Mouse (Mus musculus) CH12.LX (cell line): Measurements from ENCODE around the gene Exoc6. TPM values are rescaled to one million over a fixed set of nuclear protein-coding genes. Genes with fewer than 3 reads are reported as not detected.

ENCODE experiments used
- DNase-seq: peaks from one replicate; pipeline ENCODE4 v3.0.0-alpha.2; 2013; ENCODE audit errors: extremely low read depth
- H3K27ac ChIP-seq: 2 replicates; pipeline ENCODE4 v1.5.1; 2012; ENCODE audit warnings: low read depth, mild to moderate bottlenecking, control low read depth, moderate library complexity; ENCODE audit not compliant: insufficient read depth
- H3K27me3 ChIP-seq: replicated peaks from 2 replicates; pipeline ENCODE3; 2012; ENCODE audit warnings: inconsistent platforms
- H3K36me3 ChIP-seq, 2 experiments: replicated peaks in 1 of 2; 2 replicates each; pipeline versions ENCODE3 to v1.6.1; 2012; ENCODE audit warnings: inconsistent platforms in 1 of 2, low read length in 1 of 2, mild to moderate bottlenecking in 1 of 2, mixed read lengths in 1 of 2, moderate library complexity in 1 of 2; ENCODE audit not compliant: control insufficient read depth in 1 of 2, insufficient read depth in 1 of 2
- H3K4me1 ChIP-seq, 2 experiments: 2 replicates each; pipeline ENCODE4 v1.6.1; 2012; ENCODE audit warnings: inconsistent platforms in 1 of 2, moderate library complexity in 1 of 2; ENCODE audit not compliant: insufficient read depth in 2 of 2, control insufficient read depth in 1 of 2
- H3K4me2 ChIP-seq: 2 replicates; pipeline ENCODE4 v1.6.1; 2012; ENCODE audit warnings: low read depth, mild to moderate bottlenecking, control low read depth; ENCODE audit not compliant: poor library complexity, insufficient read depth, severe bottlenecking
- H3K4me3 ChIP-seq, 3 experiments: fragments of 150-350 bp in 1 of 3; sonication (generic) in 1 of 3; replicated peaks in 1 of 3; 2 replicates each; pipeline versions ENCODE3 to v1.5.1; 2011 to 2012; ENCODE audit warnings: low read depth in 2 of 3, low read length in 2 of 3, mild to moderate bottlenecking in 2 of 3, moderate library complexity in 2 of 3, control low read depth in 1 of 3, improper control_type of control experiment in 1 of 3, inconsistent platforms in 1 of 3, mixed read lengths in 1 of 3; ENCODE audit not compliant: poor library complexity in 1 of 3
- H3K79me2 ChIP-seq: replicated peaks from 2 replicates; pipeline ENCODE4 v1.6.1; 2012; ENCODE audit warnings: mild to moderate bottlenecking, moderate library complexity; ENCODE audit not compliant: control insufficient read depth, poor library complexity, insufficient read depth, severe bottlenecking; ENCODE audit errors: extremely low read depth
- H3K9ac ChIP-seq: 2 replicates; pipeline ENCODE4 v1.6.1; 2012; ENCODE audit warnings: low read depth, mild to moderate bottlenecking, control low read depth, moderate library complexity; ENCODE audit not compliant: insufficient read depth
- H3K9me3 ChIP-seq: replicated peaks from 2 replicates; pipeline ENCODE3; 2012; ENCODE audit warnings: low read length, inconsistent platforms, mixed read lengths
- BHLHE40 ChIP-seq: IDR thresholded peaks from 2 replicates; pipeline ENCODE4 v1.6.1; 2011; ENCODE audit warnings: mild to moderate bottlenecking, low read depth, low read length, improper control_type of control experiment
- CHD1 ChIP-seq: IDR thresholded peaks from 2 replicates; pipeline ENCODE4 v1.6.1; 2012; ENCODE audit warnings: low read depth, low read length, improper control_type of control experiment, inconsistent platforms
- CHD2 ChIP-seq: IDR thresholded peaks from 2 replicates; pipeline ENCODE4 v1.6.1; 2011; ENCODE audit warnings: low read length, improper control_type of control experiment
- CTCF ChIP-seq, 2 experiments: IDR thresholded peaks in 1 of 2; conservative IDR thresholded peaks in 1 of 2; 2 replicates each; pipeline ENCODE4 v1.5.1; 2011 to 2012; ENCODE audit warnings: low read depth in 2 of 2, low read length in 2 of 2, improper control_type of control experiment in 1 of 2, inconsistent platforms in 1 of 2, mild to moderate bottlenecking in 1 of 2, moderate library complexity in 1 of 2
- E2F4 ChIP-seq: IDR thresholded peaks from 2 replicates; pipeline ENCODE4 v1.6.1; 2011; ENCODE audit warnings: low read depth, low read length, improper control_type of control experiment; ENCODE audit not compliant: insufficient replicate concordance
- ELF1 ChIP-seq: IDR thresholded peaks from 2 replicates; pipeline ENCODE4 v1.6.1; 2014; ENCODE audit warnings: low read depth, mild to moderate bottlenecking, inconsistent platforms, low read length, improper control_type of control experiment
- EP300 ChIP-seq: IDR thresholded peaks from 2 replicates; pipeline ENCODE4 v1.6.1; 2011; ENCODE audit warnings: low read length, improper control_type of control experiment
- ETS1 ChIP-seq: conservative IDR thresholded peaks from 2 replicates; pipeline ENCODE4 v1.6.1; 2012; ENCODE audit warnings: low read depth, mild to moderate bottlenecking, inconsistent platforms, low read length, improper control_type of control experiment, moderate library complexity
- GABPA ChIP-seq: IDR thresholded peaks from 2 replicates; pipeline ENCODE4 v1.6.1; 2012; ENCODE audit warnings: low read depth, low read length, improper control_type of control experiment, inconsistent platforms; ENCODE audit not compliant: insufficient replicate concordance
- HCFC1 ChIP-seq: IDR thresholded peaks from 2 replicates; pipeline ENCODE4 v1.6.1; 2012; ENCODE audit warnings: low read depth, mild to moderate bottlenecking, inconsistent platforms, low read length, improper control_type of control experiment
- IRF4 ChIP-seq: IDR thresholded peaks from 2 replicates; pipeline ENCODE4 v1.6.1; 2014; ENCODE audit warnings: low read depth, mild to moderate bottlenecking, inconsistent platforms, low read length, improper control_type of control experiment
- JUN ChIP-seq: IDR thresholded peaks from 2 replicates; pipeline ENCODE4 v1.6.1; 2011; ENCODE audit warnings: low read depth, mild to moderate bottlenecking, low read length, improper control_type of control experiment, moderate library complexity; ENCODE audit not compliant: insufficient read depth
- JUND ChIP-seq: conservative IDR thresholded peaks from 2 replicates; pipeline ENCODE4 v1.6.1; 2011; ENCODE audit warnings: low read depth, low read length, improper control_type of control experiment
- KAT2A ChIP-seq: IDR thresholded peaks from 2 replicates; pipeline ENCODE4 v1.6.1; 2012; ENCODE audit warnings: low read length, improper control_type of control experiment, inconsistent platforms; ENCODE audit not compliant: insufficient replicate concordance
- MAFK ChIP-seq: IDR thresholded peaks from 2 replicates; pipeline ENCODE4 v1.6.1; 2011; ENCODE audit warnings: low read length, improper control_type of control experiment; ENCODE audit not compliant: insufficient replicate concordance
- MAX ChIP-seq: IDR thresholded peaks from 2 replicates; pipeline ENCODE4 v1.6.1; 2011; ENCODE audit warnings: low read length, improper control_type of control experiment
- MAZ ChIP-seq: IDR thresholded peaks from 2 replicates; pipeline ENCODE4 v1.6.1; 2012; ENCODE audit warnings: low read depth, mild to moderate bottlenecking, inconsistent platforms, low read length, improper control_type of control experiment, moderate library complexity
- MEF2A ChIP-seq: IDR thresholded peaks from 2 replicates; pipeline ENCODE4 v1.6.1; 2014; ENCODE audit warnings: low read depth, mild to moderate bottlenecking, inconsistent platforms, low read length, improper control_type of control experiment, borderline replicate concordance
- MXI1 ChIP-seq: IDR thresholded peaks from 2 replicates; pipeline ENCODE4 v1.6.1; 2011; ENCODE audit warnings: mild to moderate bottlenecking, low read depth, low read length, improper control_type of control experiment
- MYC ChIP-seq: IDR thresholded peaks from 2 replicates; pipeline ENCODE4 v1.6.1; 2011; ENCODE audit warnings: low read depth, mild to moderate bottlenecking, improper control_type of control experiment, low read length
- NELFE ChIP-seq: IDR thresholded peaks from 2 replicates; pipeline ENCODE4 v1.6.1; 2011; ENCODE audit warnings: low read depth, low read length, improper control_type of control experiment
- NRF1 ChIP-seq: IDR thresholded peaks from 2 replicates; pipeline ENCODE4 v1.6.1; 2014; ENCODE audit warnings: low read depth, mild to moderate bottlenecking, inconsistent platforms, low read length, improper control_type of control experiment, moderate library complexity
- PAX5 ChIP-seq: IDR thresholded peaks from 2 replicates; pipeline ENCODE4 v1.6.1; 2012; ENCODE audit warnings: low read length, inconsistent platforms, mixed read lengths
- POLR2A ChIP-seq: IDR thresholded peaks from 2 replicates; pipeline ENCODE4 v1.6.1; 2011; ENCODE audit warnings: low read depth, mild to moderate bottlenecking, improper control_type of control experiment, low read length
- POLR2AphosphoS2 ChIP-seq: IDR thresholded peaks from 2 replicates; pipeline ENCODE4 v1.6.1; 2011; ENCODE audit warnings: low read depth, low read length, improper control_type of control experiment
- RAD21 ChIP-seq: IDR thresholded peaks from 2 replicates; pipeline ENCODE4 v1.6.1; 2011; ENCODE audit warnings: low read depth, mild to moderate bottlenecking, low read length, improper control_type of control experiment, moderate library complexity
- RCOR1 ChIP-seq: conservative IDR thresholded peaks from 2 replicates; pipeline ENCODE4 v1.6.1; 2012; ENCODE audit warnings: low read depth, mild to moderate bottlenecking, inconsistent platforms, low read length, improper control_type of control experiment
- SIN3A ChIP-seq: IDR thresholded peaks from 2 replicates; pipeline ENCODE4 v1.6.1; 2012; ENCODE audit warnings: low read length, improper control_type of control experiment, inconsistent platforms
- SMC3 ChIP-seq: IDR thresholded peaks from 2 replicates; pipeline ENCODE4 v1.6.1; 2011; ENCODE audit warnings: low read depth, low read length, improper control_type of control experiment
- TBP ChIP-seq: conservative IDR thresholded peaks from 2 replicates; pipeline ENCODE4 v1.6.1; 2011; ENCODE audit warnings: low read depth, low read length, improper control_type of control experiment
- TCF12 ChIP-seq: IDR thresholded peaks from 2 replicates; pipeline ENCODE4 v1.6.1; 2014; ENCODE audit warnings: low read depth, mild to moderate bottlenecking, inconsistent platforms, low read length, improper control_type of control experiment
- UBTF ChIP-seq: IDR thresholded peaks from 2 replicates; pipeline ENCODE4 v1.6.1; 2012; ENCODE audit warnings: low read depth, mild to moderate bottlenecking, inconsistent platforms, low read length, improper control_type of control experiment, moderate library complexity
- USF1 ChIP-seq: IDR thresholded peaks from 2 replicates; pipeline ENCODE4 v1.6.1; 2014; ENCODE audit warnings: low read depth, mild to moderate bottlenecking, inconsistent platforms, low read length, improper control_type of control experiment
- USF2 ChIP-seq: conservative IDR thresholded peaks from 2 replicates; pipeline ENCODE4 v1.6.1; 2011; ENCODE audit warnings: low read depth, low read length, improper control_type of control experiment
- ZC3H11A ChIP-seq: IDR thresholded peaks from 2 replicates; pipeline ENCODE4 v1.6.1; 2012; ENCODE audit warnings: low read depth, mild to moderate bottlenecking, inconsistent platforms, low read length, improper control_type of control experiment
- ZKSCAN1 ChIP-seq: IDR thresholded peaks from 2 replicates; pipeline ENCODE4 v1.6.1; 2012; ENCODE audit warnings: low read depth, inconsistent platforms, low read length, improper control_type of control experiment, borderline replicate concordance
- ZMIZ1 ChIP-seq: IDR thresholded peaks from 2 replicates; pipeline ENCODE4 v1.6.1; 2012; ENCODE audit warnings: low read depth, mild to moderate bottlenecking, inconsistent platforms, low read length, improper control_type of control experiment
- ZNF384 ChIP-seq: IDR thresholded peaks from 2 replicates; pipeline ENCODE4 v1.6.1; 2012; ENCODE audit warnings: low read depth, low read length, improper control_type of control experiment, inconsistent platforms
- dilution Hi-C: fragments of 300-500 bp; cut with MboI; formaldehyde crosslinking; loops from 2 replicates; pipeline ENCODE4 v1.14.3; 2020; ENCODE audit warnings: low sequenced_read_pairs; ENCODE audit not compliant: extremely low pct_unique_long_range_greater_than_20kb, extremely low pct_ligation_motif_present
- in situ Hi-C: fragments of 300-500 bp; cut with MboI; formaldehyde crosslinking; loops from 3 replicates; pipeline ENCODE4 v1.14.3; 2019; ENCODE audit warnings: low sequenced_read_pairs, low pct_ligation_motif_present, low pct_unique_long_range_greater_than_20kb, mixed read lengths
- polyA plus RNA-seq: library from polyadenylated mRNA; unstranded; fragments of >175 nt; gene quantifications from 2 replicates; pipeline ENCODE4 v1.2.1, GENCODE M21; 2012; ENCODE audit warnings: low read depth; ENCODE audit not compliant: insufficient read length
- total RNA-seq, 2 experiments: library from RNA; depleted of rRNA; stranded (reverse); fragments of 300-350 nt in 1 of 2; fragments of >200 nt in 1 of 2; gene quantifications; 2 replicates each; pipeline ENCODE4 v1.2.3; 2012 to 2014

The Exoc6 gene
- total RNA-seq (2012; rRNA removed) (6.8 and 8.0 TPM in 2 replicates), total RNA-seq (2014; rRNA removed) (18.5 and 18.7 TPM in 2 replicates), polyA plus RNA-seq (10.8 and 12.1 TPM in 2 replicates)

DNA sequence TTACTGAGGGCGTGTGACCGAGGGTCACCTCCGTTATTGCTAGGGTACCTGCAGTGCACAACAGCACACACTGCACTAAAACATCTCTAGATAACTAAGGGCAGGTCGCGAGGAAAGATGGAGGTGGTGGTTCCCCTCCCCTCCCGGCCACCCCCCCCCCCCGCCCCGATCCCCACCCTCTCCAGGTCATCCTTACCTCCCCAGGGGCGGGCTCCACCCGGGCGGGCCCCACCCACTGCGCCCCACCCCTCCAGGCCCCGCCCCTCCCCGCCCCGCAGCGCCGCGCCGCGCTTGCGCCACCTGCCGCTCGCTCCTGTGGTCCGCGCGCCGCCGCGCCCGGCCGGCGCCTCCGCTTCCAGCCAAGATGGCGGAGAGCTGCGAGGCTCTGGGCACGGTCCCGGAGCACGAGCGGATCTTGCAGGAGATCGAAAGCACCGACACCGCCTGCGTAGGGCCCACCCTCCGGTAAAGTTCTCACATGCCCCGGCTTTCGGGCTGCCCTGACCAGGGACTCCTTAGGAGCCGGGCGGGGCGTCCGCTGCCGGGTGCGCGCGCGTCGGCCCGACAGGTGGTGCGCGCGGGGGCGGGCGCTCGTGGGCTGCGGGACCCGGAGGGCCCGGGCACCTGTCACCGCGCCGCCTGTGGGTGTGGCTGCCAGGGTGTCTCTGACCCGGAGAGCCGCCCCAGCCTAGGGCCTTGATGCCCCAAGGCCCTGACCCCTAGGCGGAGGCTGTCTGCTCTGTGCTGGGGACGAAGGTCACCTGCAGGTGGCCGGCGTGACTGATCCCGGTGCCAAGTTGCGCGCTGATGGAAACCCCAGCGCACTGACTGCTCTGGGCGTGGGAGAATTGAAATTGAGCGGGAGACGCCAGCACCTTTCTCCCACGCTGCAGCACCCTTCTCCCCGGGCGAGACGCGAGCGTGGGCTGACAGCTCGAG is at the start of gene Exoc6:
Gene Exoc6 (plus strand): TSS at position 318 of the 939 bp plus-strand sequence.
- in situ Hi-C loops = no loop called here
- no peaks in the 10 kb centered on the region for H3K9me3 ChIP-seq
- dilution Hi-C loops = no loop called here
- peak; percentile 65 for DNase-seq
- H3K9ac ChIP-seq = peak within 1 kb of the TSS; percentile 70
- peak within 1 kb of the TSS; percentile 90 for H3K4me2 ChIP-seq
- peak within 1 kb of the TSS; percentile 66 to 83 (median 73) for H3K4me3 ChIP-seq
- no peaks in the 10 kb centered on the region for H3K79me2 ChIP-seq
- H3K4me1 ChIP-seq = peaks cover 6 to 30% of the 10 kb centered on the region in 2 experiments
- TF ChIP-seq RAD21 = no peak; the same call in none of the 2 replicates
- TF ChIP-seq POLR2AphosphoS2 = no peak
- TF ChIP-seq ZC3H11A = no peak
- no peak for TF ChIP-seq TBP
- no peak for TF ChIP-seq USF1
- no peak for TF ChIP-seq JUND
- no peak for TF ChIP-seq ZKSCAN1
- peak; percentile 58; the same call in 1 of the 2 replicates for TF ChIP-seq TCF12
- TF ChIP-seq E2F4 = no peak
- TF ChIP-seq MYC = no peak
- no peak for TF ChIP-seq USF2
- TF ChIP-seq JUN = no peak
- no peak for TF ChIP-seq ETS1
- no peak for TF ChIP-seq CHD1
- TF ChIP-seq HCFC1 = no peak
- TF ChIP-seq CHD2 = no peak
- no peak for TF ChIP-seq PAX5
- TF ChIP-seq NELFE = peak; percentile 83
- TF ChIP-seq EP300 = no peak
- no peak for TF ChIP-seq MAZ
- peak; percentile 68; the same call in 1 of the 2 replicates for TF ChIP-seq MXI1
- no peak for TF ChIP-seq IRF4
- TF ChIP-seq BHLHE40 = peak; percentile 51
- TF ChIP-seq MEF2A = no peak
- peak; percentile 84 for TF ChIP-seq POLR2A
- no peak for TF ChIP-seq KAT2A
- peak; percentile 56; the same call in 1 of the 2 replicates for TF ChIP-seq SIN3A
- TF ChIP-seq ZNF384 = no peak
- TF ChIP-seq RCOR1 = no peak
- TF ChIP-seq MAX = peak; percentile 59; the same call in 1 of the 2 replicates
- TF ChIP-seq ELF1 = no peak
- TF ChIP-seq GABPA = no peak
- TF ChIP-seq CTCF (conservative IDR thresholded peaks at IDR 0.05 in 1 of 2, IDR thresholded peaks at IDR 0.05 in 1 of 2; ENCODE audit: low read depth in 2 of 2, low read length in 2 of 2) = peak in 1 of 2 experiments; percentile 48; a peak in 1 of 4 replicates
- peak; percentile 7; the same call in 1 of the 2 replicates for TF ChIP-seq UBTF
- no peak for TF ChIP-seq MAFK
- peak; percentile 58; the same call in 1 of the 2 replicates for TF ChIP-seq ZMIZ1
- TF ChIP-seq NRF1 = peak; percentile 79
- no peak for TF ChIP-seq SMC3
- H3K27me3 ChIP-seq = peaks cover 3% of the 10 kb centered on the region
- peak within 1 kb of the TSS; percentile 55 for H3K27ac ChIP-seq
- H3K36me3 ChIP-seq = peaks cover 0 to 2% of the 10 kb centered on the region in 2 experiments
